19 mouse cellular contexts compared by ENCODE assay signal in the genomic region with DNA sequence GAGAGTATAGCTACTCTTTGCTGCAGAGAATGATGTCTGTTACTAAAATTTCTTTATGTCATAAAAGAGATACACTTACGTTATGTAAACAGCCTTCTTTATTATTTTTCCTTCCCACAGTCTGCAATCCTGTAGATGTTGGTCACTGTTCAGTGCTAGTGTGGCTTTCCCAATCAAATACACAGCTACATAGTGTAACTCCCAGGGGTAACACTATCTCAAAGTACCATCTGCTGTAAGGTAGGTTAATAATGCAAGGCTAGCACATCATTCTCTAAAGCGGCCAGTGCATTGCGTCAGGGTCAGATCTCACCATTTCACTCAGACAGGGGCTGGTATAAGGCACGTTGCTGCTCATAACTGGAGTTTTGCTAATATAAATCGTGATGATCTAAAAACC.
"Had no signal": no experiment of that assay in that cellular context is flagged by ENCODE, and none has a peak within 500 bp of the region (broad histone marks: within the 10 kb centered on the region; RNA-seq: fewer than 3 reads in every experiment).

No protein-coding gene starts in this region.

- ATAC-seq: liver, postnatal 0 days; lung, postnatal 0 days; midbrain, embryonic 13.5 days; midbrain, embryonic 15.5 days had no signal

- H3K9me3 ChIP-seq: liver, embryonic 13.5 days; liver, embryonic 15.5 days; lung, embryonic 15.5 days; megakaryocyte, embryonic 14.5 days; midbrain, embryonic 13.5 days; midbrain, embryonic 15.5 days; stomach, embryonic 15.5 days had no signal

- H3K4me2 ChIP-seq: liver, embryonic 13.5 days; liver, embryonic 15.5 days; lung, embryonic 15.5 days; midbrain, embryonic 11.5 days; midbrain, embryonic 13.5 days; midbrain, embryonic 15.5 days; stomach, embryonic 15.5 days had no signal

- H3K4me1 ChIP-seq: liver, embryonic 13.5 days; liver, embryonic 15.5 days; lung, embryonic 15.5 days; megakaryocyte, embryonic 14.5 days; midbrain, embryonic 13.5 days; midbrain, embryonic 15.5 days; stomach, embryonic 15.5 days had no signal

- H3K4me3 ChIP-seq: liver, embryonic 13.5 days; liver, embryonic 15.5 days; lung, embryonic 15.5 days; megakaryocyte, embryonic 14.5 days; midbrain, embryonic 13.5 days; midbrain, embryonic 15.5 days; stomach, embryonic 15.5 days had no signal

- H3K27me3 ChIP-seq: liver, embryonic 13.5 days; liver, embryonic 15.5 days; lung, embryonic 15.5 days; megakaryocyte, embryonic 14.5 days; midbrain, embryonic 13.5 days; midbrain, embryonic 15.5 days; stomach, embryonic 15.5 days had no signal

- H3K36me3 ChIP-seq: liver, embryonic 13.5 days; liver, embryonic 15.5 days; lung, embryonic 15.5 days; midbrain, embryonic 13.5 days; midbrain, embryonic 15.5 days; stomach, embryonic 15.5 days had no signal

- H3K9ac ChIP-seq: liver, embryonic 13.5 days; liver, embryonic 15.5 days; liver, postnatal 0 days; lung, embryonic 15.5 days; midbrain, embryonic 13.5 days; midbrain, embryonic 15.5 days; stomach, embryonic 15.5 days had no signal

- DNase-seq: liver, embryonic 13.5 days; liver, postnatal 0 days; lung, adult 2 months; lung, postnatal 14 days; lung, postnatal 36 days; right cerebral cortex, postnatal 14 days; thymus, adult 2 months; thymus, postnatal 25 days; thymus, postnatal 4 days had no signal

- H3K27ac ChIP-seq: liver, embryonic 13.5 days; liver, embryonic 15.5 days; lung, embryonic 15.5 days; macrophage; midbrain, embryonic 13.5 days; midbrain, embryonic 15.5 days; stomach, embryonic 15.5 days; stomach, postnatal 0 days had no signal
